Mouse (Mus musculus): ENCODE measurements at regions not wholly inside any gene's neighbourhood (a gene's known extent, or its start where the extent isn't known, plus 50 kb on each side); places are given as distances from the start of the nearest gene placed in this dataset.

DNA sequence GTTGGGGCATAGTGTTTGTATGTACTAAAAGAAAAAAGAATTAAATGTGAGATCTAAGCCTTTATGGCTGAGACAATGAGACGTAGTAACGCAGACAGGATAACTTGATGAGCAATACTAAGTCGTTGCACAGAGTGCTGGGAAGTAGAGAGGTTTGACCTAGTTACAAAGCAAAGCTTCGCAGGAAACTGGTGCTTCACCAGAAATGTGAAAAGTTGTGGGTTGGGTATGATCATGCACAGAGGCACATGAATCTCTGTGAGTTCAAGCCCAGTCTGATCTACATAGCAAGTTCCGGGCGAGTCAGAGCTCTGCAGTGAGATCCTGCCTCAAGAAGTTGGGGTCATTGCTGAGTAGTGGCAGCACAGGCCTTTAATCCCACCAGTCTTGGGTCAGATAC lies 65.3 kb upstream of the Jmy start:
- no peak for DNase-seq

DNA sequence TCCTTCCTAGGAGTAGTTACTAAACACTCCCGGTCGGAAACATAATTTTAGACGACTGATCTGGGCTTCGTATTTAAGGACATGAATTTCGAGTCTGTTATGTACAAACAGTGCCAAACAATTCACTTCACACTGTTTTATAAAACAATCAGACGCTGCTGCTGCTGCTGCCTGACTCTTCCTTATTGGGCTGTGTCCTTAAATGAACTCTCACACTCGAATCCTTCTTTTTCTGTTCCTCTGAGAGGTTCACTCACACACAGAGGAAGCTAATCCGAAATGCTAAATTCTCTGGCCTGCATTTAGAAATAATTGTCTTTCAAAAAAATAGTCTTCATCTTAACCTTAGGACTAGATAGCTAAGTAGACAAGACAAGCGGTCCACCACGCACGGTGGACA lies 64.5 kb upstream of the Jmy start:
- no peak for DNase-seq

DNA sequence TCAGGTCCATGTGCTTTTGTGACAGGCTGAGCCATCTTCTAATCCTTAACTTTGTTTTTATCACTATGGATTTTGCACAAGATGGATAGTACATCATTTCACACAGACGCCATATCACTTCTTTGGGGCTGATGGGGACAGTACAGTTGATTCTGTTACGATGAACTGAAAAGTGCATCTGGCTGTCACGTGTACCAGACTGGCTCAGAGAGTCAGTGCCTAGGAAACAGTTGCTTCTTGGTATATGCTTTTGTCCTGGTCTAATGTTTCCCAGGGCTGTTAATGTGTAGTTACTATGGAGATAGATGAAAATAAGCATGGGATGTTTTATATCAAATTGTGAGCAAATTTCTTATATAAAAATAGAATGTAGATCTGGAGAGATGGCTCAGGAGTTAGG lies 60.7 kb upstream of the Jmy start:
- no peak for DNase-seq

DNA sequence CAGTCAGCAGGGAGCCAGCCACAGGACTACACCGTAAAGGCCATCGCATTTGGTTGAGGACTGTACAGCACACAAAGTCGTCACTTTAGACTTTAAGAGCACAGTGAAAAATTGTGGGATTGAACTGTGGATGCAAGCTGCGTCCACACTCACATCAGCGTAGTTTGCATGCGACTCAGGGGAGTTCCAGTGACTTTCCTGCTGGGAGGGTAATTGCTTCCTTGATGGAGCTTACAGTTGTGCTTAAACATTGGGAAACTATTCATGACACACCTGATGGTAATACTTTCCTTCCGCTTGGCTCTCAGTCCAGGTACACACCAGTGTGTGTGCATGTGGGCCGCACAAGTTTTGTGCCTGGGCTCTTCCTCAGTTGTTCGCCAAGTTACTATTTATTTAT lies 59.0 kb upstream of the Jmy start:
- no peak for DNase-seq

DNA sequence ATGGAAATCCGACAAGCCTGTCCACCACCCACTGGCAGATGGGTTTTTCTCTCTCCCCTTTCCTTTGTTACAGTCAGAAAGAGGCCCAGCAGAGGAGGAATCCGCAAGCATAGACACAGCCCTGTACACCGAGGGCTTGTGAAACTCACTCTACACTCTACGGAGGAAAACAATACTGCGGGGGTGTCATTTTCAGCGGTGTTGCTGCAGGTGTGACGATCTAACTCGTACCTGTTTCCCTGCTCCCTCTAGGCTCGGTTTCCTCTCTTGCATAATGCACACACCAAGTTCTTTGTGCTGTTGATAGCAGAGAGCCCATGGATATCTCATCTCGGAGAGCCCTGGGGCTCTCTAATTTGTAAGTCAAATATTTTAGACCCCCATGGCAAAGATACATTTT lies 56.5 kb upstream of the Jmy start:
- no peak for DNase-seq

DNA sequence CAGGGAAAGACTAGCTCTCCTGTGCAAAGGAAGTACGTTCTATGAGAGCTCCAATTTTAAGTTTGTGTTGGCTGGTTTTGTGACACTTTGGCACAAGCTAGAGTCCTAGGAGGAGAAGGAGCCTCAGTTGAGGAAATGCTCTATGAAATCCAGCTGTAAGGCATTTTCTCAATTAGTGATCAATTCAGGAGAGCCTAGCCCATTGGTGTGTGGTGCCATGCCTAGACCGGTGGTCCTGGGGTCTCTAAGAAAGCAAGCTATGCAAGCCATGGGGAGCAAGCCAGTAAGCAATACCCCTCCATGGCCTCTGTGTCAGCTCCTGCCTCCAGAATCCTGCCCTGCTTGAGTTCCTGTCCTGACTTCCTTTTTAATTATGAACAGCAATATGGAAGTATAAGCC lies 55.3 kb upstream of the Jmy start:
- DNase-seq: no peak

DNA sequence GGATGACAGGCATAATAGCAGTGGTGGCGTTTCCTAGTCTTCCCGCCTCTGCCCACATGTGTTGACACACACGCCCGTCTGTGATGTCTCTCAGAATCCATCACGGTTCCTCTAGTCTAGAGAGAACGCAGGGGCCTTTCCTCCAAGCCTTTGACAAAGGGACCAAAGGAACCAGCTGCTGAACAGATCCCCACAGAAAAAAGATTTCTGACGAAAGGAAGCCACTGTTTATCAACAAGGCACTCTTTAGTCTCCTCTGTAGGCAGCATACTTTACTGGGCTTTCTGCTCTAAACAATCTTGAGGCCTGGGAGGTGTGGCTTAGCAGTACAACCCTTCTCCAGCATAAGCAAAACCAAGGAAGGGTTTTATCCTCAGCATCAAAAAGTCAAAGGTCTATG lies 54.3 kb upstream of the Jmy start:
- DNase-seq: no peak

DNA sequence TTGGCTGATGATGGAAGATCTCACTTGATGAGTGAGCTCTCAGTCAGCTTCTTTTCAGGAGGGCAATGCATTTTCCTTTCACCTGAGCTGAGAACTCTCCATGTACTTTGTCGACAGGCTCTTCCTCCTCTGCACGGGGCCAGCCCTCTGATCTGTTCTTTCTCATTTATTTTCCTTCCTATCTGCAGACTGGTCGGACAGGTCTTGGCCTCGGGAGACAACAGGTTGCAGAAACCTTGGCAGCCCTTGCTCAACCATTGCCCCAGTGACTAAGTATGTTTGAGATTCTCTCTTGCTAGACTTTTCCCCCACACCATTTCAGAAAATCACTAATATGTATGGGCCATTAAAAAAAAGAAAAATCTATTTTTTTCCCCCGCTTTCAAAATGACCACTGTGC lies 53.7 kb upstream of the Jmy start:
- DNase-seq: no peak

DNA sequence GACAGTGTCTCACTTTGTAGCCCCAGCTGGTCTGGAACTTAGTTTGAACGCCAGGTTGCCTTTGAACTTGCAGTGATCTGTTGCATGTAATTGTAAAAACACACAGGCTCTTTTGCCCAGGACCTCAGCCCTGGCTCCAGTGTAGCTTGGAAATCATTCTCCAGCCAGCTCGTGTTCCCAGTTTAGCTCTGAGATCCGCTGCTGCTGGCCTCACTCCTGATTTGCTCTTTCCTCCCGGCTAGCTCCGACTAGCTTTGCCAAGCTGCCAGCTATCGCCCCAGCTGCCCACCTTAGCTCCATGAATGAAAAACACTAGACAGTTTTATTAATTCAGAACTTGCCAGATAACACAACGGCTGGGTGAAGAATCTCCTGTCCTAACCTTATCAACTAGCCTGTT lies 50.7 kb upstream of the Jmy start:
- DNase-seq: peak; percentile 63 to 72

Data from cerebellum, postnatal 25 days (tissue).